Mouse (Mus musculus) forebrain, embryonic 11.5 days (tissue): ENCODE results near the gene Igfals. TPM values are rescaled to one million over a fixed set of nuclear protein-coding genes. Genes with fewer than 3 reads are reported as not detected.

Experiments
- ATAC-seq: fragments of 200-750 bp; cut with Nextera tagmentation; replicated peaks from 2 replicates; pipeline ENCODE4 v1.8.0; 2017; ENCODE audit warnings: moderate TSS enrichment; ENCODE audit not compliant: low FRiP score
- DNase-seq: peaks from one replicate; pipeline ENCODE4 v3.0.0-alpha.2; 2017; ENCODE audit warnings: low spot score
- H3K27ac ChIP-seq: fragments of 300-500 bp; sonication (generic); 2 replicates; pipeline ENCODE4 v1.5.1; 2014; ENCODE audit warnings: low read depth, low read length
- H3K27me3 ChIP-seq: fragments of 300-500 bp; sonication (generic); 2 replicates; pipeline ENCODE4 v1.6.1; 2014; ENCODE audit warnings: mild to moderate bottlenecking, low read length, mixed read lengths; ENCODE audit not compliant: control insufficient read depth, insufficient read depth
- H3K36me3 ChIP-seq: fragments of 300-500 bp; sonication (generic); 2 replicates; pipeline ENCODE4 v1.6.1; 2014; ENCODE audit warnings: mild to moderate bottlenecking, low read length, moderate library complexity, mixed read lengths; ENCODE audit not compliant: control insufficient read depth, insufficient read depth
- H3K4me1 ChIP-seq: fragments of 300-500 bp; sonication (generic); replicated peaks from 2 replicates; pipeline ENCODE4 v1.6.1; 2014; ENCODE audit warnings: low read length, mixed read lengths; ENCODE audit not compliant: control insufficient read depth, insufficient read depth
- H3K4me2 ChIP-seq: fragments of 300-500 bp; sonication (generic); 2 replicates; pipeline ENCODE4 v1.6.1; 2014; ENCODE audit warnings: low read depth, mild to moderate bottlenecking, low read length, moderate library complexity, mixed read lengths; ENCODE audit not compliant: severe bottlenecking
- H3K4me3 ChIP-seq: fragments of 300-500 bp; sonication (generic); 2 replicates; pipeline ENCODE4 v1.5.1; 2014; ENCODE audit warnings: low read depth, low read length
- H3K9ac ChIP-seq: fragments of 300-500 bp; sonication (generic); 2 replicates; pipeline ENCODE4 v1.6.1; 2014; ENCODE audit warnings: low read length
- H3K9me3 ChIP-seq: fragments of 300-500 bp; sonication (generic); 2 replicates; pipeline ENCODE4 v1.6.1; 2016; ENCODE audit warnings: low read length, mixed read lengths; ENCODE audit not compliant: control insufficient read depth
- WGBS: fragments of 180-500 bp; shearing (Covaris S2); extraction: QIAGEN DNeasy Blood & Tissue Kit; methylation state at CpG from one replicate; pipeline ENCODE4 v1.1.7; 2014; 5-methylcytosine and 5-hydroxymethylcytosine counted together
- polyA plus RNA-seq: library from polyadenylated mRNA; unstranded; fragments of >200 nt; fragmentation: Nextera tagmentation; extraction: Ambion mirVana; gene quantifications from 2 replicates; pipeline ENCODE4 v1.2.1, GENCODE M21; 2014

Gene Igfals
- polyA plus RNA-seq, 1 experiment from 2014 or later = not detected

- no peaks in the 10 kb centered on the region for H3K4me1 ChIP-seq
- no peak overlapping the region for H3K27ac ChIP-seq
- no peak overlapping the region for H3K4me3 ChIP-seq
- WGBS = 88% methylated on average over 13 of the region's 13 CpGs
- H3K4me2 ChIP-seq = no peak overlapping the region
- H3K9ac ChIP-seq = no peak overlapping the region
- H3K9me3 ChIP-seq = no peaks in the 10 kb centered on the region
- peak; percentile 38 for DNase-seq
- peaks cover under 1% of the 10 kb centered on the region; the same call in 1 of the 2 replicates for H3K27me3 ChIP-seq
- no peaks in the 10 kb centered on the region for H3K36me3 ChIP-seq
- ATAC-seq = no peak
Measured at GRCm38 (mm10) chr17:24856589-24856988, 9.2 kb upstream of the Igfals start.

DNA sequence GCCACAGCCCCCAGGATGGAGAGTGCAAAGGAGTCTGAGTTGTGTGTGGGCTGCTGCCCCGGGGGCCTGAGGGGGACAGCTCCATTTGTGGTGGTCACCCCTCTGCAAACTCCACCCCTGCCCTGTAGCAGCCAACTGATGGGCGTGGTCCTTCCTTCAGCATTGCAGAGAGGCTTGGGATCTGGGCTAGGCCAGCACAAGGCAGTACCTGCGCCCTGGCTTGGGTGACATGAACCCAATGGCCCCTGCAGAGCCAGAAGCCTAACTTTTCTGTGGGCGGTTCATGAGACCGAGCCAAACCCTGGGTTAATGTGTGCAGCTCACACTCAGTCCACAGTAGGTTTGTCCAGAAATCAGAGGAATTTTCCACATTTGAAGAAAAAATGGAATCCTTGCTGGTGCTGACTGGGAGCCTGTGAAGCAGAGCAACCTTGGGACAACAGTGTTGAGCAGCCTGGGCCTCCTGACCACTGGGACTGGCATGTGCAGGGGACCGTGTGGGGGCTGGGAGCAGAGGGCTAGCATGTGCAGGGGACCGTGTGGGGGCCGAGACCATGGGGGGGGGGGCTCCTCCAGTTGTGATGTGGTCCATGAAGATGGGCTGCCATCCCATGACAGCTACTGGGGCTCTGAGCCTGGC, 7.8 kb upstream of the Igfals start:
- 89% methylated on average over 8 of the region's 8 CpGs for WGBS
- no peaks in the 10 kb centered on the region for H3K36me3 ChIP-seq
- no peaks in the 10 kb centered on the region for H3K9me3 ChIP-seq
- ATAC-seq (no peak), DNase-seq (peak; percentile 41)
- no peak overlapping the region for H3K4me3 ChIP-seq
- H3K4me2 ChIP-seq = no peak overlapping the region
- H3K27me3 ChIP-seq = no peaks in the 10 kb centered on the region
- H3K27ac ChIP-seq = no peak overlapping the region
- H3K9ac ChIP-seq = no peak overlapping the region
- no peaks in the 10 kb centered on the region for H3K4me1 ChIP-seq

GRCm38 (mm10) chr17:24858967-24859366, 6.8 kb upstream of the Igfals start:
- DNase-seq (no peak), ATAC-seq (no peak)
- no peak overlapping the region for H3K4me2 ChIP-seq
- no peak overlapping the region for H3K27ac ChIP-seq
- no peak overlapping the region for H3K4me3 ChIP-seq
- no peaks in the 10 kb centered on the region for H3K4me1 ChIP-seq
- WGBS = 88% methylated on average over 6 of the region's 6 CpGs
- no peak overlapping the region for H3K9ac ChIP-seq
- no peaks in the 10 kb centered on the region for H3K36me3 ChIP-seq
- no peaks in the 10 kb centered on the region for H3K9me3 ChIP-seq
- no peaks in the 10 kb centered on the region for H3K27me3 ChIP-seq

- peak; percentile 41 for DNase-seq
- ATAC-seq = no peak
- H3K36me3 ChIP-seq = no peaks in the 10 kb centered on the region
Measured at GRCm38 (mm10) chr17:24860076-24860475, 5.7 kb upstream of the Igfals start.

GRCm38 (mm10) chr17:24861785-24862184, 4.0 kb upstream of the Igfals start:
- Histone ChIP-seq H3K9me3 (no peaks in the 10 kb centered on the region), H3K4me3 (no peak overlapping the region), H3K36me3 (no peaks in the 10 kb centered on the region), H3K4me1 (no peaks in the 10 kb centered on the region), H3K9ac (no peak overlapping the region), H3K4me2 (no peak overlapping the region), H3K27ac (no peak overlapping the region), H3K27me3 (no peaks in the 10 kb centered on the region)
- 95% methylated on average over 3 of the region's 3 CpGs for WGBS
- DNase-seq (no peak), ATAC-seq (no peak)

More at GRCm38 (mm10) chr17:24860076-24860475, 5.7 kb upstream of the Igfals start:
- Histone ChIP-seq H3K27me3 (no peaks in the 10 kb centered on the region), H3K4me1 (no peaks in the 10 kb centered on the region), H3K9me3 (no peaks in the 10 kb centered on the region), H3K4me2 (no peak overlapping the region), H3K4me3 (no peak overlapping the region), H3K27ac (no peak overlapping the region), H3K9ac (no peak overlapping the region)
- 92% methylated on average over 8 of the region's 8 CpGs for WGBS

DNA sequence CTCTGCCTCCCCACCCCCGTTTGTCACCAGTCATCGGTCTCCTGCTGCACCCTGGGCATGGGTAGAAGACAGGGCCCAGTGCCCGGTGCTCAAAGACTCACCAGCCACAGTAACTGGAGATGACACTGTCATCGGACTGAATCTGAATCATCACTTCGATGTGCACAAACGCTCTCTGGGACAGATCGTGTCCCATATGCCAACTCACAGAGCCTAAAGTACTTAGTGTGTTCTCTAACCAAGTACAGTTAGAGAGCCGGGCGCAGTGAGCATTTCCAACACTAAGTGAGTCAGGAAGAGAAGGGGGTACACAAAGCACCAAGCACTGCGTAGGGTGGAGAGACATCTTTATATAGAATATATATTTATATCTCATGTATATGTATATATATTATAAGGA, 2.1 kb downstream of the Igfals start:
- Histone ChIP-seq H3K4me1 (no peaks in the 10 kb centered on the region), H3K4me3 (no peak overlapping the region), H3K36me3 (no peaks in the 10 kb centered on the region), H3K9ac (no peak overlapping the region), H3K27ac (no peak overlapping the region), H3K27me3 (no peaks in the 10 kb centered on the region), H3K4me2 (no peak overlapping the region), H3K9me3 (no peaks in the 10 kb centered on the region)
- 93% methylated on average over 10 of the region's 10 CpGs for WGBS
- no peak for DNase-seq
- no peak for ATAC-seq

DNA sequence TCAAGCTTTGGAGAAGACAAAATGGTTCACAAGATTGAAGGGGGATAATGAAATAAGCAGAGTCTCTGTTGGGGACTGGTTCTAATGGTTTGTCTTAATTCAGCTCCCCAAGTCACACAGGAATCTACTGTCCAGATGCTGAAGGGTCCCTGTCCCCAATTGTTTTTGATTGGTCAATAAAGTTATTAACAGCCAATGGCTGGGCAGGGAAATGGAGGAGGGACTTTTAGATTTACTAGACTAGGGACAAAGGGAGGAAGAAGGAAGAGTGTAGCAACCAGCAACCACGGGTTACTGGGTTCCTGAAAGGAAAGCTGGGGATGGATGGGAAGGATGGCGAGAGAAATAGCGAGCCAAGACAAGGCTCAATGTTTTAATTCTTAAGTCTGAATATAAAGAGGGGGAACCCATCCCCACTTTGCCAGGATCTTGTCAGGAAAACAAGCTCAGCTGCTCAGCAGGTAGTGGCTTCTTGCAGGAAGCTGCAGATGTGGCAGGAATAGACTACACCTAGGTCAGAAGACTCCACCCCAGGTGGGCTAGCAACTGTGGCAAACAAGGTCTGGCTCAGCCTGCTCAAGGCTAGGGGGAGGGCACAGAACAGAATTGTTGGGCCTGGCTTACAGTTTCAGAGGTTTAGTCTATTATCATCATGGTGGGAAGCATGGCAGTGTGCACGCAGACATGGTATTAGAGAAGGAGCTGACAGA, 8.1 kb downstream of the Igfals start:
- Histone ChIP-seq H3K4me3 (no peak overlapping the region), H3K9ac (no peak overlapping the region), H3K4me1 (no peaks in the 10 kb centered on the region), H3K9me3 (no peaks in the 10 kb centered on the region), H3K4me2 (no peak overlapping the region), H3K27me3 (no peaks in the 10 kb centered on the region), H3K27ac (no peak overlapping the region), H3K36me3 (no peaks in the 10 kb centered on the region)
- 47% methylated on average over 4 of the region's 4 CpGs for WGBS
- no peak for ATAC-seq
- no peak for DNase-seq

DNA sequence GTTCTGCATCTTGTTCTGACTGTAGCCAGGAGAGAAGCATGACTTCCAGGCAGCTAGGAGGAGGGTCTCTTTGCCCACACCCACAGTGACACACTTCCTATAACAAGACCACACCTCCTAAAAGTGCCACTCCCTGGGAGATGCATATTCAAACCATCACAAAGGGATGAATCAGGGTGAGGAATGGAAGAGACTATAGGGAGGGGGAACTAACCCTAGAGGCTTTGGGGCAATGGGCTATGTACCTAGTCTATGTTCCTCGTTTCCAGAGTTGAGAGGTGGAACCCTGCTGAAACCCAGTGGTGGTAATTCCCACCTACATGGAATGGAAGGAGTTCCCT, 8.6 kb downstream of the Igfals start:
- no peak for DNase-seq
- Histone ChIP-seq H3K36me3 (no peaks in the 10 kb centered on the region), H3K9ac (no peak overlapping the region), H3K27ac (no peak overlapping the region), H3K9me3 (no peaks in the 10 kb centered on the region), H3K27me3 (no peaks in the 10 kb centered on the region), H3K4me2 (no peak overlapping the region), H3K4me3 (no peak overlapping the region), H3K4me1 (no peaks in the 10 kb centered on the region)
- 81% methylated on average over 1 of the region's 1 CpGs for WGBS
- ATAC-seq = no peak

DNA sequence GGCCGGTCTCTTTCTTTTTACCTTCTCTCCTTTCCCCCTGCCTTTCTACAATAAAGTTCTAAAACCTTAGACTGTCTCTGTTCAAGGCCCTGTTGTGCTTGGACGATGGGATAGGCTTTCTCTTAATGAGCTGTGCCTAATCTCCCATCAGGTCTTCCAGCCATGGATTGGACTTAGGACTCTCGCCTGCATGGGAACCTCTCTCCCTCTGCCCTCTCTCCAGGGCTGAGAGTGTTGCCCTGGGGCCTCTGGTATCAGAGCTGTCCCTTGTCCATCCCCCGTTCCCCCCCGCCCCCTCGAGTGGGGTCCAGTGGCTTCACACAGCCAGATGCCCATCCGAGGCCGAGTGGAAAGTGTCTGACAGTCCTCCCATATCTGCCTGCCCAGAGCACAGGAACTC, 9.2 kb downstream of the Igfals start:
- H3K27me3 ChIP-seq = no peaks in the 10 kb centered on the region
- no peak for ATAC-seq
- no peak for DNase-seq
- no peak overlapping the region for H3K4me3 ChIP-seq
- WGBS = 82% methylated on average over 8 of the region's 8 CpGs
- no peak overlapping the region for H3K27ac ChIP-seq
- no peaks in the 10 kb centered on the region for H3K4me1 ChIP-seq
- H3K36me3 ChIP-seq = no peaks in the 10 kb centered on the region
- no peak overlapping the region for H3K4me2 ChIP-seq
- H3K9ac ChIP-seq = no peak overlapping the region
- H3K9me3 ChIP-seq = no peaks in the 10 kb centered on the region
